8 mouse cellular contexts compared by ENCODE assay signal in genomic region chr14:105259035-105259880, GRCm38 (mm10). TPM values are rescaled to one million over a fixed set of nuclear protein-coding genes. Genes with fewer than 3 reads are reported as not detected.
DNase-seq lines count a peak whose midpoint lies in the region; ATAC-seq lines count a peak whose summit lies in the region.

No protein-coding gene starts in this region.

- WGBS in liver, embryonic 15.5 days (ENCODE audit: insufficient replicate concordance) = 12% methylated on average over 30 of the region's 34 CpGs
- 9% methylated on average over 31 of the region's 34 CpGs for WGBS in neural tube, embryonic 12.5 days

- H3K4me3 ChIP-seq in liver, embryonic 15.5 days (replicated peaks) = peak overlapping the region; percentile 81
- peak overlapping the region; percentile 89 for H3K4me3 ChIP-seq in neural tube, embryonic 12.5 days

- peak overlapping the region; percentile 81 for H3K9ac ChIP-seq in liver, embryonic 15.5 days
- H3K9ac ChIP-seq in neural tube, embryonic 12.5 days = peak overlapping the region; percentile 92

- H3K27ac ChIP-seq in liver, embryonic 15.5 days (replicated peaks) = peak overlapping the region; percentile 85
- peak overlapping the region; percentile 95 for H3K27ac ChIP-seq in neural tube, embryonic 12.5 days

- peak overlapping the region; percentile 93 for H3K4me2 ChIP-seq in liver, embryonic 15.5 days
- H3K4me2 ChIP-seq in neural tube, embryonic 12.5 days (replicated peaks) = peak overlapping the region; percentile 69

- no peaks in the 10 kb centered on the region; the same call in 1 of the 2 replicates for H3K27me3 ChIP-seq in liver, embryonic 15.5 days
- H3K27me3 ChIP-seq in neural tube, embryonic 12.5 days (replicated peaks) = no peaks in the 10 kb centered on the region

- H3K4me1 ChIP-seq in liver, embryonic 15.5 days (replicated peaks) = peaks cover 11% of the 10 kb centered on the region; the same call in 1 of the 2 replicates
- H3K4me1 ChIP-seq in neural tube, embryonic 12.5 days = no peaks in the 10 kb centered on the region; the same call in 1 of the 2 replicates

- H3K36me3 ChIP-seq in liver, embryonic 15.5 days (replicated peaks) = no peaks in the 10 kb centered on the region
- H3K36me3 ChIP-seq in neural tube, embryonic 12.5 days = no peaks in the 10 kb centered on the region

- ATAC-seq in liver, embryonic 15.5 days (ENCODE audit: insufficient read depth) = peak; percentile 62
- peak; percentile 87 for ATAC-seq in neural tube, embryonic 12.5 days (ENCODE audit: low FRiP score, low read depth)

- peak; percentile 22 to 48 for DNase-seq in urinary bladder, adult 18-20 months (ENCODE audit: low spot score in 2 of 2)
- DNase-seq in urinary bladder, postnatal 4 days (ENCODE audit: low spot score in 2 of 2) = no peak
- peak; percentile 72 for DNase-seq in cerebellum, adult 9-11 months
- peak; percentile 18 for DNase-seq in gastrocnemius, postnatal 25 days
- DNase-seq in kidney, adult 11 months = peak; percentile 44
- peak; percentile 76 for DNase-seq in thymus, postnatal 14 days

- no peaks in the 10 kb centered on the region for H3K9me3 ChIP-seq in liver, embryonic 15.5 days (replicated peaks)
- no peaks in the 10 kb centered on the region for H3K9me3 ChIP-seq in neural tube, embryonic 12.5 days

RNA-seq across cellular contexts. Expression of gene Ndfip2, which starts 0.9 kb away (rescaled TPM):
- total RNA-seq in gastrocnemius, postnatal 25 days (2021) = 10 to 100 TPM; 13.2 to 13.3 TPM
- 25.5 and 27.6 TPM in 2 replicates for polyA plus RNA-seq in liver, embryonic 15.5 days (2015; fragmentation: Nextera tagmentation; extraction: Ambion mirVana)
- polyA plus RNA-seq in neural tube, embryonic 12.5 days (2016; fragmentation: Nextera tagmentation; extraction: Ambion mirVana) = 93.7 and 99.9 TPM in 2 replicates

Comparison
In these comparisons a context has a peak if more than half of its experiments do, and no peak if none do; other contexts are left out.
1. DNase-seq: peak in urinary bladder, adult 18-20 months (2 of 2), cerebellum, adult 9-11 months (single experiment), gastrocnemius, postnatal 25 days (single experiment), kidney, adult 11 months (single experiment) and thymus, postnatal 14 days (single experiment); none in urinary bladder, postnatal 4 days (0 of 2).